8 mouse cellular contexts compared by ENCODE assay signal in genomic region chr17:86962297-86962893, GRCm38 (mm10). TPM values are rescaled to one million over a fixed set of nuclear protein-coding genes. Genes with fewer than 3 reads are reported as not detected.
DNase-seq lines count a peak whose midpoint lies in the region; ATAC-seq and TF ChIP-seq lines count a peak whose summit lies in the region.

No protein-coding gene starts in this region.

- peak; percentile 53 for TF ChIP-seq RAD21 in MEL (IDR thresholded peaks at IDR 0.05; ENCODE audit: low read depth, low read length)

- no peaks in the 10 kb centered on the region for H3K27me3 ChIP-seq in MEL (ENCODE audit: control insufficient read depth in 1 of 2, insufficient read depth in 2 of 2, low read length in 2 of 2)
- peaks cover 6% of the 10 kb centered on the region; the same call in 1 of the 2 replicates for H3K27me3 ChIP-seq in hindbrain, embryonic 10.5 days (ENCODE audit: insufficient read depth, poor library complexity, severe bottlenecking)
- H3K27me3 ChIP-seq in lung, embryonic 16.5 days (ENCODE audit: control insufficient read depth, insufficient read depth, low read depth, low read length): no peaks in the 10 kb centered on the region

- peak; percentile 91 for DNase-seq in MEL (ENCODE audit: low read depth, low spot score)
- DNase-seq in cerebellum, adult 18-20 months: peak; percentile 81 to 84
- DNase-seq in hindbrain, embryonic 10.5 days (ENCODE audit: low spot score): peak; percentile 86
- peak; percentile 90 for DNase-seq in layer of hippocampus, adult 9-11 months
- DNase-seq in ovary, postnatal 10 days (ENCODE audit: low spot score): peak; percentile 59
- peak; percentile 78 for DNase-seq in thymus, postnatal 0 days (ENCODE audit: low spot score)

- TF ChIP-seq EP300 in MEL (IDR thresholded peaks at IDR 0.05; ENCODE audit: low read depth in 1 of 2, low read length in 2 of 2): no peak

- H3K4me3 ChIP-seq in MEL (ENCODE audit: control insufficient read depth in 1 of 2, insufficient read depth in 1 of 2, low read depth in 2 of 2, low read length in 2 of 2): peak overlapping the region; percentile 81 to 87
- H3K4me3 ChIP-seq in hindbrain, embryonic 10.5 days: peak overlapping the region; percentile 90
- peak overlapping the region; percentile 82 for H3K4me3 ChIP-seq in lung, embryonic 16.5 days (ENCODE audit: low read length)

- peak overlapping the region; percentile 89 for H3K9ac ChIP-seq in MEL (ENCODE audit: control insufficient read depth, low read depth, low read length, poor library complexity, severe bottlenecking)
- peak overlapping the region; percentile 90 for H3K9ac ChIP-seq in lung, embryonic 16.5 days (ENCODE audit: low read length)

- peaks cover 3 to 10% of the 10 kb centered on the region in 2 experiments; a peak in 2 of 4 replicates for H3K4me1 ChIP-seq in MEL (ENCODE audit: control insufficient read depth in 1 of 2, insufficient read depth in 2 of 2, low read length in 2 of 2)
- H3K4me1 ChIP-seq in hindbrain, embryonic 10.5 days (replicated peaks): peaks cover 49% of the 10 kb centered on the region
- peaks cover 38% of the 10 kb centered on the region for H3K4me1 ChIP-seq in lung, embryonic 16.5 days (replicated peaks; ENCODE audit: control insufficient read depth, insufficient read depth, low read length)

- TF ChIP-seq POLR2A in MEL (IDR thresholded peaks at IDR 0.05; ENCODE audit: control insufficient read depth in 1 of 2, insufficient read depth in 1 of 2, low read depth in 1 of 2, low read length in 2 of 2, poor library complexity in 1 of 2): 0 out of 4 replicates have a peak, but pooled peaks of 1 of the 2 experiments have one; percentile 6

- H3K36me3 ChIP-seq in MEL (ENCODE audit: control insufficient read depth in 1 of 2, insufficient read depth in 2 of 2, low read length in 2 of 2): peaks cover 0 to 3% of the 10 kb centered on the region in 2 experiments; a peak in 2 of 4 replicates
- H3K36me3 ChIP-seq in hindbrain, embryonic 10.5 days: peaks cover 7% of the 10 kb centered on the region; the same call in 1 of the 2 replicates
- no peaks in the 10 kb centered on the region for H3K36me3 ChIP-seq in lung, embryonic 16.5 days (ENCODE audit: control insufficient read depth, insufficient read depth, low read length)

- peak; percentile 48 to 77 (median 72); a peak in 5 of 6 replicates for TF ChIP-seq CTCF in MEL (IDR thresholded peaks at IDR 0.05 in 2 of 3, conservative IDR thresholded peaks at IDR 0.05 in 1 of 3; ENCODE audit: control insufficient read depth in 1 of 3, insufficient read depth in 1 of 3, low read depth in 2 of 3, low read length in 3 of 3, poor library complexity in 1 of 3, severe bottlenecking in 1 of 3)

- peaks cover 4% of the 10 kb centered on the region; the same call in 1 of the 2 replicates for H3K79me2 ChIP-seq in MEL (ENCODE audit: control insufficient read depth, insufficient read depth, low read length, poor library complexity)

- H3K27ac ChIP-seq in MEL (ENCODE audit: control insufficient read depth, low read depth, low read length): peak overlapping the region; percentile 68
- H3K27ac ChIP-seq in hindbrain, embryonic 10.5 days: peak overlapping the region; percentile 96
- peak overlapping the region; percentile 89 for H3K27ac ChIP-seq in lung, embryonic 16.5 days (ENCODE audit: low read length)

- under 1% methylated on average over 24 of the region's 24 CpGs for WGBS in hindbrain, embryonic 10.5 days
- WGBS in lung, embryonic 16.5 days: under 1% methylated on average over 24 of the region's 24 CpGs

- ATAC-seq in frontal cortex, adult (ENCODE audit: low TSS enrichment): peak; percentile 36
- peak; percentile 65 for ATAC-seq in lung, embryonic 16.5 days (ENCODE audit: low read depth)

- H3K9me3 ChIP-seq in MEL (replicated peaks; ENCODE audit: insufficient read depth, low read length): no peaks in the 10 kb centered on the region
- H3K9me3 ChIP-seq in hindbrain, embryonic 10.5 days: no peaks in the 10 kb centered on the region
- H3K9me3 ChIP-seq in lung, embryonic 16.5 days (ENCODE audit: control insufficient read depth, low read length): no peaks in the 10 kb centered on the region

- peak overlapping the region; percentile 83 for H3K4me2 ChIP-seq in lung, embryonic 16.5 days (ENCODE audit: low read depth, low read length)

TF ChIP-seq in MEL, 35 proteins besides CTCF, POLR2A, EP300 and RAD21 (continues in another document):
- TF ChIP-seq MYC (IDR thresholded peaks at IDR 0.05; ENCODE audit: low read depth, low read length): no peak
- TF ChIP-seq ZKSCAN1 (IDR thresholded peaks at IDR 0.05; ENCODE audit: low read depth, low read length): no peak
- TF ChIP-seq NRF1 (IDR thresholded peaks at IDR 0.05; ENCODE audit: insufficient read depth, low read depth, low read length, poor library complexity, severe bottlenecking): no peak
- TF ChIP-seq ZC3H11A (IDR thresholded peaks at IDR 0.05; ENCODE audit: low read depth, low read length): no peak; the same call in 1 of the 2 replicates
- no peak for TF ChIP-seq BHLHE40 (IDR thresholded peaks at IDR 0.05; ENCODE audit: borderline replicate concordance, low read depth, low read length)
- no peak for TF ChIP-seq USF2 (IDR thresholded peaks at IDR 0.05; ENCODE audit: borderline replicate concordance in 1 of 2, insufficient read depth in 1 of 2, low read depth in 1 of 2, low read length in 2 of 2)
- TF ChIP-seq ZNF384 (IDR thresholded peaks at IDR 0.05; ENCODE audit: low read depth, low read length): no peak
- TF ChIP-seq RCOR1 (IDR thresholded peaks at IDR 0.05; ENCODE audit: low read depth, low read length): no peak
- TF ChIP-seq ZMIZ1 (IDR thresholded peaks at IDR 0.05; ENCODE audit: low read depth, low read length): no peak
- TF ChIP-seq SMC3 (IDR thresholded peaks at IDR 0.05; ENCODE audit: low read depth, low read length): peak; percentile 72
- 0 out of 2 replicates have a peak, but pooled peaks have one; percentile 39 for TF ChIP-seq TBP (IDR thresholded peaks at IDR 0.05; ENCODE audit: low read depth, low read length)
- TF ChIP-seq KAT2A (conservative IDR thresholded peaks at IDR 0.05; ENCODE audit: low read depth, low read length): no peak
- TF ChIP-seq UBTF (IDR thresholded peaks at IDR 0.05; ENCODE audit: borderline replicate concordance, insufficient read depth, low read depth, low read length): no peak
- peak; percentile 42 for TF ChIP-seq SIN3A (IDR thresholded peaks at IDR 0.05; ENCODE audit: low read length)
- TF ChIP-seq GABPA (IDR thresholded peaks at IDR 0.05; ENCODE audit: low read depth, low read length): no peak
- no peak for TF ChIP-seq JUND (IDR thresholded peaks at IDR 0.05; ENCODE audit: low read depth, low read length)
- peak; percentile 26; the same call in 1 of the 2 replicates for TF ChIP-seq ETS1 (IDR thresholded peaks at IDR 0.05; ENCODE audit: low read depth, low read length)
- TF ChIP-seq CHD2 (IDR thresholded peaks at IDR 0.05; ENCODE audit: low read length): no peak
- TF ChIP-seq TCF12 (IDR thresholded peaks at IDR 0.05; ENCODE audit: low read depth, low read length): no peak; the same call in 1 of the 2 replicates
- no peak for TF ChIP-seq POLR2AphosphoS5 (IDR thresholded peaks at IDR 0.05; ENCODE audit: borderline replicate concordance, low read depth, low read length)
- peak; percentile 30; the same call in 1 of the 2 replicates for TF ChIP-seq MXI1 (IDR thresholded peaks at IDR 0.05; ENCODE audit: low read depth, low read length)
- TF ChIP-seq E2F4 (IDR thresholded peaks at IDR 0.05; ENCODE audit: borderline replicate concordance, low read depth, low read length): no peak
- peak; percentile 24 for TF ChIP-seq MAZ (IDR thresholded peaks at IDR 0.05; ENCODE audit: low read depth, low read length)
- TF ChIP-seq NELFE (IDR thresholded peaks at IDR 0.05; ENCODE audit: low read depth, low read length): no peak; the same call in 1 of the 2 replicates
- peak; percentile 25; the same call in 1 of the 2 replicates for TF ChIP-seq TAL1 (IDR thresholded peaks at IDR 0.05; ENCODE audit: low read length)
- no peak for TF ChIP-seq MAX (IDR thresholded peaks at IDR 0.05; ENCODE audit: low read length)
- no peak for TF ChIP-seq GATA1 (IDR thresholded peaks at IDR 0.05; ENCODE audit: low read depth, low read length)
- no peak for TF ChIP-seq MAFK (IDR thresholded peaks at IDR 0.05; ENCODE audit: borderline replicate concordance, low read depth, low read length)
- TF ChIP-seq MYB (IDR thresholded peaks at IDR 0.05; ENCODE audit: low read depth, low read length): no peak
- TF ChIP-seq ELF1 (IDR thresholded peaks at IDR 0.05; ENCODE audit: low read depth, low read length): no peak
- TF ChIP-seq MEF2A (IDR thresholded peaks at IDR 0.05; ENCODE audit: extremely low read depth, insufficient replicate concordance, low read depth, low read length, poor library complexity, severe bottlenecking): no peak

RNA-seq across cellular contexts. Expression of gene Rhoq, which starts 0.5 kb away (rescaled TPM):
- total RNA-seq in MEL (2012; rRNA removed): 3.1 and 3.7 TPM in 2 replicates
- 10 to 100 TPM in 1 of 2 experiments, 1 to 10 TPM in 1; 9.4 to 34.9 TPM for polyA plus RNA-seq in MEL (2012; ENCODE audit: insufficient read depth in 1 of 2, insufficient read length in 2 of 2, low read depth in 1 of 2, low replicate concordance in 2 of 2, missing spikeins in 1 of 2)
- polyA plus RNA-seq in hindbrain, embryonic 10.5 days (2016; fragmentation: Nextera tagmentation; extraction: Ambion mirVana): 8.4 and 9.7 TPM in 2 replicates
- polyA plus RNA-seq in lung, embryonic 16.5 days (2015; fragmentation: Nextera tagmentation; extraction: Ambion mirVana): 10.3 and 11.2 TPM in 2 replicates
- 3.1 and 3.8 TPM in 2 replicates for polyA plus RNA-seq in thymus, postnatal 0 days (2015; fragmentation: Nextera tagmentation; extraction: Ambion mirVana)

RNA-seq across cellular contexts. Expression of gene Atp6v1e2, which starts 14.7 kb away (rescaled TPM):
- not detected in 2 replicates for total RNA-seq in MEL (2012; rRNA removed)
- polyA plus RNA-seq in MEL (2012; ENCODE audit: insufficient read depth in 1 of 2, insufficient read length in 2 of 2, low read depth in 1 of 2, low replicate concordance in 2 of 2, missing spikeins in 1 of 2): not detected
- not detected in 2 replicates for polyA plus RNA-seq in hindbrain, embryonic 10.5 days (2016; fragmentation: Nextera tagmentation; extraction: Ambion mirVana)
- polyA plus RNA-seq in lung, embryonic 16.5 days (2015; fragmentation: Nextera tagmentation; extraction: Ambion mirVana): not detected in 2 replicates
- not detected in 2 replicates for polyA plus RNA-seq in thymus, postnatal 0 days (2015; fragmentation: Nextera tagmentation; extraction: Ambion mirVana)

RNA-seq across cellular contexts. Expression of gene Tmem247, which starts 45.2 kb away (rescaled TPM):
- total RNA-seq in MEL (2012; rRNA removed): not detected in 2 replicates
- polyA plus RNA-seq in MEL (2012; ENCODE audit: insufficient read depth in 1 of 2, insufficient read length in 2 of 2, low read depth in 1 of 2, low replicate concordance in 2 of 2, missing spikeins in 1 of 2): not detected
- polyA plus RNA-seq in hindbrain, embryonic 10.5 days (2016; fragmentation: Nextera tagmentation; extraction: Ambion mirVana): not detected in 2 replicates
- not detected in 2 replicates for polyA plus RNA-seq in lung, embryonic 16.5 days (2015; fragmentation: Nextera tagmentation; extraction: Ambion mirVana)
- not detected in 2 replicates for polyA plus RNA-seq in thymus, postnatal 0 days (2015; fragmentation: Nextera tagmentation; extraction: Ambion mirVana)

Comparison
In these comparisons a context has a peak if more than half of its experiments do, and no peak if none do; other contexts are left out.
1. Peak in every context shown above with its lines: DNase-seq, ATAC-seq, H3K4me3 ChIP-seq and H3K27ac ChIP-seq.